Mouse (Mus musculus): ENCODE data around the gene Acsl3. TPM values are rescaled to one million over a fixed set of nuclear protein-coding genes. Genes with fewer than 3 reads are reported as not detected.

Gene Acsl3
- total RNA-seq, 1 experiment: 76.4 TPM

GRCm38 (mm10) chr1:78624352-78624751, 33.3 kb upstream of the Acsl3 start:
- H3K27ac ChIP-seq (ENCODE audit: insufficient read depth, low read depth, low read length, poor library complexity, severe bottlenecking): no peak overlapping the region
- no peak for DNase-seq (ENCODE audit: low read depth, low spot score)
- H3K9ac ChIP-seq (ENCODE audit: insufficient read depth, low read depth, low read length, poor library complexity, severe bottlenecking): no peak overlapping the region
- H3K4me1 ChIP-seq (ENCODE audit: control insufficient read depth in 2 of 2, insufficient read depth in 2 of 2, low read length in 2 of 2, poor library complexity in 1 of 2): no peaks in the 10 kb centered on the region
- H3K9me3 ChIP-seq (ENCODE audit: control insufficient read depth, insufficient read depth, low read depth, low read length): no peaks in the 10 kb centered on the region
- H3K4me3 ChIP-seq (ENCODE audit: insufficient read depth in 1 of 2, low read depth in 1 of 2, low read length in 2 of 2, poor library complexity in 1 of 2, severe bottlenecking in 1 of 2): no peak overlapping the region
- TF ChIP-seq ZNF384 (IDR thresholded peaks at IDR 0.05; ENCODE audit: low read depth, low read length) (no peak), CHD2 (IDR thresholded peaks at IDR 0.05; ENCODE audit: low read depth, low read length) (no peak), ZC3H11A (IDR thresholded peaks at IDR 0.05; ENCODE audit: borderline replicate concordance, low read depth, low read length) (no peak), MAFK (IDR thresholded peaks at IDR 0.05; ENCODE audit: insufficient read depth, low read depth, low read length) (no peak), HCFC1 (IDR thresholded peaks at IDR 0.05; ENCODE audit: borderline replicate concordance, insufficient read depth, low read length) (no peak)
- in situ Hi-C loops (cut with MboI; ENCODE audit: low sequenced_read_pairs in 2 of 2, unreplicated experiment in 2 of 2): no loop called here
- H3K36me3 ChIP-seq (ENCODE audit: control insufficient read depth, insufficient read depth, low read length, poor library complexity, severe bottlenecking): no peaks in the 10 kb centered on the region

GRCm38 (mm10) chr1:78634486-78634885, 23.1 kb upstream of the Acsl3 start:
- no peak for DNase-seq (ENCODE audit: low read depth, low spot score)
- Histone ChIP-seq H3K36me3 (ENCODE audit: control insufficient read depth, insufficient read depth, low read length, poor library complexity, severe bottlenecking) (no peaks in the 10 kb centered on the region), H3K27ac (ENCODE audit: insufficient read depth, low read depth, low read length, poor library complexity, severe bottlenecking) (no peak overlapping the region), H3K4me1 (ENCODE audit: control insufficient read depth in 2 of 2, insufficient read depth in 2 of 2, low read length in 2 of 2, poor library complexity in 1 of 2) (no peaks in the 10 kb centered on the region), H3K4me3 (ENCODE audit: insufficient read depth in 1 of 2, low read depth in 1 of 2, low read length in 2 of 2, poor library complexity in 1 of 2, severe bottlenecking in 1 of 2) (no peak overlapping the region), H3K9me3 (ENCODE audit: control insufficient read depth, insufficient read depth, low read depth, low read length) (no peaks in the 10 kb centered on the region), H3K9ac (ENCODE audit: insufficient read depth, low read depth, low read length, poor library complexity, severe bottlenecking) (no peak overlapping the region)
- in situ Hi-C loops (cut with MboI; ENCODE audit: low sequenced_read_pairs in 2 of 2, unreplicated experiment in 2 of 2): no loop called here
- TF ChIP-seq CHD2 (IDR thresholded peaks at IDR 0.05; ENCODE audit: low read depth, low read length) (no peak), MAFK (IDR thresholded peaks at IDR 0.05; ENCODE audit: insufficient read depth, low read depth, low read length) (no peak), ZNF384 (IDR thresholded peaks at IDR 0.05; ENCODE audit: low read depth, low read length) (no peak), HCFC1 (IDR thresholded peaks at IDR 0.05; ENCODE audit: borderline replicate concordance, insufficient read depth, low read length) (no peak), ZC3H11A (IDR thresholded peaks at IDR 0.05; ENCODE audit: borderline replicate concordance, low read depth, low read length) (no peak)

- TF ChIP-seq MAFK (IDR thresholded peaks at IDR 0.05; ENCODE audit: insufficient read depth, low read depth, low read length): no peak
- TF ChIP-seq ZNF384 (IDR thresholded peaks at IDR 0.05; ENCODE audit: low read depth, low read length): no peak
- TF ChIP-seq HCFC1 (IDR thresholded peaks at IDR 0.05; ENCODE audit: borderline replicate concordance, insufficient read depth, low read length): no peak
- TF ChIP-seq ZC3H11A (IDR thresholded peaks at IDR 0.05; ENCODE audit: borderline replicate concordance, low read depth, low read length): no peak
- no peak for TF ChIP-seq CHD2 (IDR thresholded peaks at IDR 0.05; ENCODE audit: low read depth, low read length)
- Histone ChIP-seq H3K9ac (ENCODE audit: insufficient read depth, low read depth, low read length, poor library complexity, severe bottlenecking) (no peak overlapping the region), H3K36me3 (ENCODE audit: control insufficient read depth, insufficient read depth, low read length, poor library complexity, severe bottlenecking) (no peaks in the 10 kb centered on the region), H3K27ac (ENCODE audit: insufficient read depth, low read depth, low read length, poor library complexity, severe bottlenecking) (no peak overlapping the region), H3K9me3 (ENCODE audit: control insufficient read depth, insufficient read depth, low read depth, low read length) (no peaks in the 10 kb centered on the region), H3K4me1 (ENCODE audit: control insufficient read depth in 2 of 2, insufficient read depth in 2 of 2, low read length in 2 of 2, poor library complexity in 1 of 2) (no peaks in the 10 kb centered on the region), H3K4me3 (ENCODE audit: insufficient read depth in 1 of 2, low read depth in 1 of 2, low read length in 2 of 2, poor library complexity in 1 of 2, severe bottlenecking in 1 of 2) (no peak overlapping the region)
- no peak for DNase-seq (ENCODE audit: low read depth, low spot score)
- in situ Hi-C loops (cut with MboI; ENCODE audit: low sequenced_read_pairs in 2 of 2, unreplicated experiment in 2 of 2): no loop called here
These were observed 16.8 kb upstream of the Acsl3 start for GRCm38 (mm10) chr1:78640871-78641270.

GRCm38 (mm10) chr1:78641791-78642190, 15.8 kb upstream of the Acsl3 start:
- Histone ChIP-seq H3K9me3 (ENCODE audit: control insufficient read depth, insufficient read depth, low read depth, low read length) (no peaks in the 10 kb centered on the region), H3K9ac (ENCODE audit: insufficient read depth, low read depth, low read length, poor library complexity, severe bottlenecking) (no peak overlapping the region), H3K36me3 (ENCODE audit: control insufficient read depth, insufficient read depth, low read length, poor library complexity, severe bottlenecking) (no peaks in the 10 kb centered on the region), H3K4me1 (ENCODE audit: control insufficient read depth in 2 of 2, insufficient read depth in 2 of 2, low read length in 2 of 2, poor library complexity in 1 of 2) (no peaks in the 10 kb centered on the region), H3K4me3 (ENCODE audit: insufficient read depth in 1 of 2, low read depth in 1 of 2, low read length in 2 of 2, poor library complexity in 1 of 2, severe bottlenecking in 1 of 2) (no peak overlapping the region), H3K27ac (ENCODE audit: insufficient read depth, low read depth, low read length, poor library complexity, severe bottlenecking) (no peak overlapping the region)
- in situ Hi-C loops (cut with MboI; ENCODE audit: low sequenced_read_pairs in 2 of 2, unreplicated experiment in 2 of 2): no loop called here
- TF ChIP-seq ZNF384 (IDR thresholded peaks at IDR 0.05; ENCODE audit: low read depth, low read length) (no peak), MAFK (IDR thresholded peaks at IDR 0.05; ENCODE audit: insufficient read depth, low read depth, low read length) (no peak), HCFC1 (IDR thresholded peaks at IDR 0.05; ENCODE audit: borderline replicate concordance, insufficient read depth, low read length) (no peak), ZC3H11A (IDR thresholded peaks at IDR 0.05; ENCODE audit: borderline replicate concordance, low read depth, low read length) (no peak), CHD2 (IDR thresholded peaks at IDR 0.05; ENCODE audit: low read depth, low read length) (no peak)
- no peak for DNase-seq (ENCODE audit: low read depth, low spot score)

- in situ Hi-C loops (cut with MboI; ENCODE audit: low sequenced_read_pairs in 2 of 2, unreplicated experiment in 2 of 2): no loop called here
These were observed 15.4 kb upstream of the Acsl3 start for GRCm38 (mm10) chr1:78642197-78642596.

More at GRCm38 (mm10) chr1:78642197-78642596, 15.4 kb upstream of the Acsl3 start:
- H3K9ac ChIP-seq (ENCODE audit: insufficient read depth, low read depth, low read length, poor library complexity, severe bottlenecking): no peak overlapping the region
- no peak overlapping the region for H3K4me3 ChIP-seq (ENCODE audit: insufficient read depth in 1 of 2, low read depth in 1 of 2, low read length in 2 of 2, poor library complexity in 1 of 2, severe bottlenecking in 1 of 2)
- TF ChIP-seq CHD2 (IDR thresholded peaks at IDR 0.05; ENCODE audit: low read depth, low read length): no peak
- H3K4me1 ChIP-seq (ENCODE audit: control insufficient read depth in 2 of 2, insufficient read depth in 2 of 2, low read length in 2 of 2, poor library complexity in 1 of 2): no peaks in the 10 kb centered on the region
- no peaks in the 10 kb centered on the region for H3K36me3 ChIP-seq (ENCODE audit: control insufficient read depth, insufficient read depth, low read length, poor library complexity, severe bottlenecking)
- no peaks in the 10 kb centered on the region for H3K9me3 ChIP-seq (ENCODE audit: control insufficient read depth, insufficient read depth, low read depth, low read length)
- H3K27ac ChIP-seq (ENCODE audit: insufficient read depth, low read depth, low read length, poor library complexity, severe bottlenecking): no peak overlapping the region
- DNase-seq (ENCODE audit: low read depth, low spot score): no peak
